Mouse (Mus musculus) megakaryocyte, embryonic 14.5 days (primary cell): ENCODE data around the gene Parp8.

ENCODE experiments used
- FLI1 ChIP-seq: IDR thresholded peaks from 2 replicates; pipeline ENCODE4 v1.6.1; 2012; ENCODE audit warnings: low read length, inconsistent platforms, mixed read lengths
- GATA1 ChIP-seq: IDR thresholded peaks from 3 replicates; pipeline ENCODE4 v1.6.1; 2012; ENCODE audit warnings: mixed read lengths, low read length, inconsistent platforms, borderline replicate concordance

DNA sequence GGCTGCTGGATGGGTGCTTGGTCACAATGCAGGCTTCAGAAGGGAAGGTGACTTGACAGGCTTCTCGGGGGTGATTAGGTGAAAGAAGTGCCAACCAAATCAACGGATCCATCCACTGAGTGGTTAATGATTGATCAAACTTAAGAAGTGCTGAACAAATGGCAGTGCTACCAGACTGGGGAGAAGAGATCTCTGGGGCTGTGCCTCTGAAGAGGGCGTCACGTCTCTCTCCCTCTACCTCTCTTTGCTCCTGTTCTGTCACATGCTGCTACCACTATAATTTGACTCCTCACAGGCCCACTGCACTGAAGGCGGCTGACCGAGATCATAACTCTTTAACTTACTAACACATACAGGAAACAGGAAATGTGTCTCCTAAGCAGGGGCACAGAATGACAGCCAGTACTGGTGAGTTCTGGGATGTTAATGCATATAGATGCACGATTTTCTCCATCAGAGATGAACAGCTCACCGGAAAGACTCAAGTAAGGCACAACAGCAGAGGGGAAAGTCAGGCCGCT is 140.9 kb downstream of the Parp8 start:
- no peak for TF ChIP-seq GATA1
- TF ChIP-seq FLI1, result no peak
